Mouse (Mus musculus): ENCODE data around the gene Rnaseh2b. TPM values are rescaled to one million over a fixed set of nuclear protein-coding genes. Genes with fewer than 3 reads are reported as not detected.

Rnaseh2b gene
- polyA plus RNA-seq, 1 experiment from 2014 or later, result 62.9 TPM

- WGBS, result 73% methylated on average over 8 of the region's 8 CpGs
- ATAC-seq (ENCODE audit: low FRiP score), result no peak
- H3K36me3 ChIP-seq (ENCODE audit: control insufficient read depth, insufficient read depth, low read length), result no peaks in the 10 kb centered on the region
- H3K9me3 ChIP-seq (ENCODE audit: control insufficient read depth, low read length), result no peaks in the 10 kb centered on the region
- no peak overlapping the region for H3K9ac ChIP-seq (ENCODE audit: low read depth, low read length)
- no peaks in the 10 kb centered on the region for H3K4me1 ChIP-seq (replicated peaks; ENCODE audit: control insufficient read depth, insufficient read depth, low read length)
- no peak overlapping the region for H3K4me3 ChIP-seq (ENCODE audit: low read depth, low read length)
- H3K4me2 ChIP-seq (replicated peaks; ENCODE audit: low read depth, low read length), result no peak overlapping the region
- H3K27ac ChIP-seq (ENCODE audit: low read depth, low read length), result no peak overlapping the region
- no peak for DNase-seq (ENCODE audit: low spot score)
- H3K27me3 ChIP-seq (ENCODE audit: control insufficient read depth, insufficient read depth, low read length), result no peaks in the 10 kb centered on the region
Measured at GRCm38 (mm10) chr14:62361263-62361980, 69.0 kb downstream of the Rnaseh2b start.

- Histone ChIP-seq H3K4me3 (ENCODE audit: low read depth, low read length) (no peak overlapping the region), H3K4me1 (replicated peaks; ENCODE audit: control insufficient read depth, insufficient read depth, low read length) (no peaks in the 10 kb centered on the region), H3K4me2 (replicated peaks; ENCODE audit: low read depth, low read length) (no peak overlapping the region), H3K9me3 (ENCODE audit: control insufficient read depth, low read length) (no peaks in the 10 kb centered on the region), H3K27ac (ENCODE audit: low read depth, low read length) (no peak overlapping the region), H3K27me3 (ENCODE audit: control insufficient read depth, insufficient read depth, low read length) (no peaks in the 10 kb centered on the region), H3K36me3 (ENCODE audit: control insufficient read depth, insufficient read depth, low read length) (no peaks in the 10 kb centered on the region), H3K9ac (ENCODE audit: low read depth, low read length) (no peak overlapping the region)
- WGBS, result 86% methylated on average over 2 of the region's 2 CpGs
- DNase-seq (ENCODE audit: low spot score) (no peak), ATAC-seq (ENCODE audit: low FRiP score) (no peak)
Measured at GRCm38 (mm10) chr14:62363774-62364173, 71.4 kb downstream of the Rnaseh2b start.

GRCm38 (mm10) chr14:62370819-62371218 is 78.4 kb downstream of the Rnaseh2b start:
- H3K27ac ChIP-seq (ENCODE audit: low read depth, low read length), result no peak overlapping the region
- H3K27me3 ChIP-seq (ENCODE audit: control insufficient read depth, insufficient read depth, low read length), result no peaks in the 10 kb centered on the region
- H3K4me2 ChIP-seq (replicated peaks; ENCODE audit: low read depth, low read length), result no peak overlapping the region
- no peaks in the 10 kb centered on the region for H3K4me1 ChIP-seq (replicated peaks; ENCODE audit: control insufficient read depth, insufficient read depth, low read length)
- H3K36me3 ChIP-seq (ENCODE audit: control insufficient read depth, insufficient read depth, low read length), result no peaks in the 10 kb centered on the region
- no peak overlapping the region for H3K9ac ChIP-seq (ENCODE audit: low read depth, low read length)
- no peak overlapping the region for H3K4me3 ChIP-seq (ENCODE audit: low read depth, low read length)
- no peak for ATAC-seq (ENCODE audit: low FRiP score)
- H3K9me3 ChIP-seq (ENCODE audit: control insufficient read depth, low read length), result no peaks in the 10 kb centered on the region
- DNase-seq (ENCODE audit: low spot score), result no peak
- WGBS, result 80% methylated on average over 6 of the region's 6 CpGs

- no peak for ATAC-seq (ENCODE audit: low FRiP score)
- 85% methylated on average over 10 of the region's 10 CpGs for WGBS
- DNase-seq (ENCODE audit: low spot score), result no peak
- Histone ChIP-seq H3K4me2 (replicated peaks; ENCODE audit: low read depth, low read length) (no peak overlapping the region), H3K27me3 (ENCODE audit: control insufficient read depth, insufficient read depth, low read length) (no peaks in the 10 kb centered on the region), H3K9me3 (ENCODE audit: control insufficient read depth, low read length) (no peaks in the 10 kb centered on the region), H3K27ac (ENCODE audit: low read depth, low read length) (no peak overlapping the region), H3K4me1 (replicated peaks; ENCODE audit: control insufficient read depth, insufficient read depth, low read length) (no peaks in the 10 kb centered on the region), H3K4me3 (ENCODE audit: low read depth, low read length) (no peak overlapping the region), H3K9ac (ENCODE audit: low read depth, low read length) (no peak overlapping the region), H3K36me3 (ENCODE audit: control insufficient read depth, insufficient read depth, low read length) (no peaks in the 10 kb centered on the region)
Measured at GRCm38 (mm10) chr14:62374001-62374400, 81.6 kb downstream of the Rnaseh2b start.

- Histone ChIP-seq H3K27me3 (ENCODE audit: control insufficient read depth, insufficient read depth, low read length) (no peaks in the 10 kb centered on the region), H3K4me3 (ENCODE audit: low read depth, low read length) (no peak overlapping the region), H3K9ac (ENCODE audit: low read depth, low read length) (no peak overlapping the region), H3K36me3 (ENCODE audit: control insufficient read depth, insufficient read depth, low read length) (no peaks in the 10 kb centered on the region), H3K9me3 (ENCODE audit: control insufficient read depth, low read length) (no peaks in the 10 kb centered on the region), H3K4me2 (replicated peaks; ENCODE audit: low read depth, low read length) (no peak overlapping the region), H3K27ac (ENCODE audit: low read depth, low read length) (no peak overlapping the region), H3K4me1 (replicated peaks; ENCODE audit: control insufficient read depth, insufficient read depth, low read length) (no peaks in the 10 kb centered on the region)
- DNase-seq (ENCODE audit: low spot score) (no peak), ATAC-seq (ENCODE audit: low FRiP score) (no peak)
Measured at GRCm38 (mm10) chr14:62375694-62376093, 83.3 kb downstream of the Rnaseh2b start.

GRCm38 (mm10) chr14:62376115-62376514 is 83.7 kb downstream of the Rnaseh2b start:
- ATAC-seq (ENCODE audit: low FRiP score) (no peak), DNase-seq (ENCODE audit: low spot score) (no peak)
- Histone ChIP-seq H3K4me3 (ENCODE audit: low read depth, low read length) (no peak overlapping the region), H3K36me3 (ENCODE audit: control insufficient read depth, insufficient read depth, low read length) (no peaks in the 10 kb centered on the region), H3K27ac (ENCODE audit: low read depth, low read length) (no peak overlapping the region), H3K27me3 (ENCODE audit: control insufficient read depth, insufficient read depth, low read length) (no peaks in the 10 kb centered on the region), H3K9ac (ENCODE audit: low read depth, low read length) (no peak overlapping the region), H3K4me1 (replicated peaks; ENCODE audit: control insufficient read depth, insufficient read depth, low read length) (no peaks in the 10 kb centered on the region), H3K9me3 (ENCODE audit: control insufficient read depth, low read length) (no peaks in the 10 kb centered on the region), H3K4me2 (replicated peaks; ENCODE audit: low read depth, low read length) (no peak overlapping the region)
- WGBS, result 91% methylated on average over 2 of the region's 2 CpGs

GRCm38 (mm10) chr14:62379391-62379790 is 87.0 kb downstream of the Rnaseh2b start:
- ATAC-seq (ENCODE audit: low FRiP score) (no peak), DNase-seq (ENCODE audit: low spot score) (no peak)
- no peaks in the 10 kb centered on the region for H3K36me3 ChIP-seq (ENCODE audit: control insufficient read depth, insufficient read depth, low read length)
- H3K4me3 ChIP-seq (ENCODE audit: low read depth, low read length), result no peak overlapping the region
- H3K4me2 ChIP-seq (replicated peaks; ENCODE audit: low read depth, low read length), result no peak overlapping the region
- no peaks in the 10 kb centered on the region for H3K9me3 ChIP-seq (ENCODE audit: control insufficient read depth, low read length)
- no peak overlapping the region for H3K27ac ChIP-seq (ENCODE audit: low read depth, low read length)
- H3K9ac ChIP-seq (ENCODE audit: low read depth, low read length), result no peak overlapping the region
- no peaks in the 10 kb centered on the region for H3K27me3 ChIP-seq (ENCODE audit: control insufficient read depth, insufficient read depth, low read length)
- H3K4me1 ChIP-seq (replicated peaks; ENCODE audit: control insufficient read depth, insufficient read depth, low read length), result no peaks in the 10 kb centered on the region
- WGBS, result 89% methylated on average over 2 of the region's 2 CpGs

GRCm38 (mm10) chr14:62380606-62381005 is 88.2 kb downstream of the Rnaseh2b start:
- Histone ChIP-seq H3K9ac (ENCODE audit: low read depth, low read length) (no peak overlapping the region), H3K27ac (ENCODE audit: low read depth, low read length) (no peak overlapping the region), H3K36me3 (ENCODE audit: control insufficient read depth, insufficient read depth, low read length) (no peaks in the 10 kb centered on the region), H3K27me3 (ENCODE audit: control insufficient read depth, insufficient read depth, low read length) (no peaks in the 10 kb centered on the region), H3K4me2 (replicated peaks; ENCODE audit: low read depth, low read length) (no peak overlapping the region), H3K4me1 (replicated peaks; ENCODE audit: control insufficient read depth, insufficient read depth, low read length) (no peaks in the 10 kb centered on the region), H3K4me3 (ENCODE audit: low read depth, low read length) (no peak overlapping the region), H3K9me3 (ENCODE audit: control insufficient read depth, low read length) (no peaks in the 10 kb centered on the region)
- DNase-seq (ENCODE audit: low spot score), result no peak
- 80% methylated on average over 6 of the region's 6 CpGs for WGBS
- ATAC-seq (ENCODE audit: low FRiP score), result no peak

GRCm38 (mm10) chr14:62383109-62383508 is 90.7 kb downstream of the Rnaseh2b start:
- ATAC-seq (ENCODE audit: low FRiP score) (no peak), DNase-seq (ENCODE audit: low spot score) (no peak)
- Histone ChIP-seq H3K9me3 (ENCODE audit: control insufficient read depth, low read length) (no peaks in the 10 kb centered on the region), H3K9ac (ENCODE audit: low read depth, low read length) (no peak overlapping the region), H3K4me2 (replicated peaks; ENCODE audit: low read depth, low read length) (no peak overlapping the region), H3K27me3 (ENCODE audit: control insufficient read depth, insufficient read depth, low read length) (no peaks in the 10 kb centered on the region), H3K4me1 (replicated peaks; ENCODE audit: control insufficient read depth, insufficient read depth, low read length) (no peaks in the 10 kb centered on the region), H3K27ac (ENCODE audit: low read depth, low read length) (no peak overlapping the region), H3K36me3 (ENCODE audit: control insufficient read depth, insufficient read depth, low read length) (no peaks in the 10 kb centered on the region), H3K4me3 (ENCODE audit: low read depth, low read length) (no peak overlapping the region)
- 94% methylated on average over 3 of the region's 3 CpGs for WGBS
